Mouse (Mus musculus): ENCODE data around the gene Dusp15.
A peak's percentile ranks its signal among the peaks of the same experiment; 100 is the strongest.

Dusp15 gene

DNA sequence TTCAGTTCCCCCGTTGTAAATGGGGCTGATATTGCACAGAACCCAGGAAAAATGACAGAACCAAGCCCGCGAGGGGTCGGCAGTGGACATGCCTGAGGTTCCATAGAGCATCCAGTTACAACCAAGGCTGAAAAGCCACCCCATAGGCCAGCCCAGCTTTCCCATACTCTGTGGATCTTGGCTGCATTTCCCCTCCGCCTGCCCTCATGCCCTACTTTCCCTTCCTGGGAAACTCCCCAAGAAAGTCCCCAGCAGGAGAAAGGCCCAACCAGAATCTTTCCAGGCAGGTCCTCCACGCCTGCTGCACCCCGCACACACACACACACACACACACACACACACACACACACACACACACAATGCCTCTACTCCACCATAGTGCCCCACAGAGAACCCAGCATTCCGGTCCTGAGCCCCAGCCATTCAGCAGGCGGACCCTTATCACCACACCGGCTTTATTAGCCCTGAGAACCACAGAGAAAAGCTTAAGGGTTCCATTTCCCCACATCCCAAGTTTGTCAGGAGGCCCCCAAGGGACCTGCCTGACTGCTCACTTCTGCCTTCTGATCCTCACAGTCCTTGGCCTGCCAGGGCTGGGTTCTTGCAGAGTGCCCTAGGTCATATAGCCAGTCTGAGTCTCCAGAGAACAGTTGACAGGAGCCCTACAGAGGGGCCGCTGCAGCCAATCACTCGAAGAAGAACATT is 19.9 kb downstream of the Dusp15 start:
- no peak for DNase-seq (ENCODE audit: low spot score)

DNA sequence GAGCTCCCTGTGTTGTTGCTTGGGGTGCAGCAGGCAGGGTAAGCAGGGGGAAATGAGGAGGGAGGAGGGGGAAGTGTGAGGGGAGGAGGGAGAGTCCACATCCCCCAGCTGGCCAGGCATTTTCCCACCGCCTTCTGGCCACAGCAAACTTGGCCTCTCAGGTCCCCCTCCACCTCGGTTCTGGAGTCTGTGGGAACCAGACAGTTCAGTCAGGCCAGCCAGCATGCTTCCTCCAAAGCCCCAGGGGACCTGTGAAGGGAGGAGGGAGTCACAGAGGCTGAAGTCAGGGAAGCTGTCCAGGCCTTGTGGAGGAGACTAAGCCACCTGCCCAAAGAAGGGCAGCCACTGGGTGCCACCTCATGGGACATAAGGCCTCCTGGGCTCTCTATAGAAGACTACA is 21.2 kb downstream of the Dusp15 start:
- no peak for DNase-seq (ENCODE audit: low spot score)

DNA sequence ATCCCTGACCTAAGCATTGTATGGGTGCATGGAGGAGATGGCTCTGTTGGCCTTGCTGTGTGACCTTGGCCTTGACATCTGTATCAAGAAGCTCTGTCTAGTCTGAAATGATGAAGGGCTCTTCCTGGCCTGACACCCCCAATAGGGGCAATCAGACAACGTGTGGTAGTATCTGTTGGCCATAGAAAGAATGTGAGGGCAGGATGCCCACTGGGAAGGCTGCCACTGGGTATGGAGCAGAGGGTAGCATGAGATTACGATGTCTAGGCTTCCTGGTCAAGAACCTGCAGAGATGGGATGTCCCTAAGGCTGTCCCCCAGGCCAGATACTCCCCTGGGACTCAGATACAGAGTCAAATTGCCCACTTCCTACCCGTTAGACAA is 22.5 kb downstream of the Dusp15 start:
- DNase-seq (ENCODE audit: low spot score) = no peak

DNA sequence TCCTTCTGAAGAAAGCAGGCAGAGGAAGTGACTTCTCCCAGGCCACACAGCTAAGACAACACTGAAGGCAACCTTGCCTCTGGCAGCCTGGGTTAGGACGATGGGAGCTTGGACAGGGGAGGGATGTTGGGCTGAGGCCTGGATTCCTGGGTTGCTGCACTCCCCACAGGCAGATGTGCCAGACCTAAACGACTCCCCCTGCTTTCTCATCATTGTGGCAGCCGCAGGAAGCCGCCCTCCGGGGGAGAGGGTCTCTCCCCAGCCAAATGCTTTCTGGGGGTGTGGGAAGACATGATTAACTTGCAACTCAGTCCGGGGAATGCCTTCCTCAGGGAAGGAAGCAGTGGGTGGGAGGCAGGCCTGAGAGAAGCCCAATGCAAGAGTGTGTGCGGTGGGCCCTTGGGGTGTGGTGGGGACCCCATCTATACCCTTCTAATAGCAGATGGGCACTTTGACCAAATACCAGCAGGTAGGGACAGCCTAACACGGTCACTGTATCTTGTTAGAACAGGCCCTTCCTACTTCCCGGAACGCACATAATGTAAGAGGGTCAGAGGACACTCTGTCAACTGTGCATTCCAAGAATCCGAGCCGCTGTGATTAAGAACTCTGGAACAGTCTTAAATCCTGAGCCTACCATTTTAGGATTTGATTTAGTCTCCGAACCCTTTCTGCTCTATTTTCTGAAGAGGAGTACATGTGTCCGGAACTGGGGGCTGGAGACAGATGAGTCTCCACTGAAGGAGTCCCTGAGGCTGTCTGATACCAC is 23.1 kb downstream of the Dusp15 start:
- no peak for DNase-seq (ENCODE audit: low spot score)

DNA sequence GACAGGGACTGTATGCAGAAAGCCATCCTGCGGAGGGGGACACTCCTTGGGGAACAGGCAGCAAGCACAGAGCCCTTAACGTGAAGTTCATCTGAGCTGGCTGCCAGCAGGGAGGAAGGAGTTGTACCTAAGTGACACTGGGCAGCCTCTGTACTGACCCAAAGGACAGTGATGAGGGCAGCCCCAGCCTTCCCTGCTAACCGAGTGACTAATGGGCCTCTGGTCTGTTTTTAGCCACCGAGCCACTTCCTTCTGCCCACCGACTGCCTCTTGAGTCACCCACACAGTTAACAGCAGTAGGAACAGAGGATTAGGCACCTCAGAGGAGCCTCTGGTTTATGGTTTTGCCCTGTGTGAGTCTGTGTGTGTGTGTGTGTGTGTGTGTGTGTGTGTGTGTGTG is 24.1 kb downstream of the Dusp15 start:
- DNase-seq (ENCODE audit: low spot score) = no peak

DNA sequence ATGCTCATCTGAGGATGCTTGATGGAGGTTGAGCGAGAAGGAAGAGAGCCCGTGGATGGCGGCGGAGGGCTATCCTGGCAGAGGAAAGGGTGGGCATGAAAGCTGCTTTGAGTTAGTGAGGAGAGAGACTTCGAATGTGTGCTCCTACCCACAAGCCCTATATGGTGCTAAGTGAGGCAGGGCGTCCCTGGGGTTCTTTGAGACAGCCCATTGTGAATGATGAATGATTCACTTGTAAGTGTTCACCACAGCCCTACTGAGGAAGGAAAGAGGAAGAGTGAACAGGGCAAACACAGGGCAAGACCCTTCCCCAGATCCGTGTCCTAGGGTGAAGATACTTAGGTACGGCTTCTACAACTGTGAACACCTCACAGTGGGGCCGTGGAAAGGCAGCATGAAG is 24.6 kb downstream of the Dusp15 start:
- DNase-seq (ENCODE audit: low spot score) = no peak

DNA sequence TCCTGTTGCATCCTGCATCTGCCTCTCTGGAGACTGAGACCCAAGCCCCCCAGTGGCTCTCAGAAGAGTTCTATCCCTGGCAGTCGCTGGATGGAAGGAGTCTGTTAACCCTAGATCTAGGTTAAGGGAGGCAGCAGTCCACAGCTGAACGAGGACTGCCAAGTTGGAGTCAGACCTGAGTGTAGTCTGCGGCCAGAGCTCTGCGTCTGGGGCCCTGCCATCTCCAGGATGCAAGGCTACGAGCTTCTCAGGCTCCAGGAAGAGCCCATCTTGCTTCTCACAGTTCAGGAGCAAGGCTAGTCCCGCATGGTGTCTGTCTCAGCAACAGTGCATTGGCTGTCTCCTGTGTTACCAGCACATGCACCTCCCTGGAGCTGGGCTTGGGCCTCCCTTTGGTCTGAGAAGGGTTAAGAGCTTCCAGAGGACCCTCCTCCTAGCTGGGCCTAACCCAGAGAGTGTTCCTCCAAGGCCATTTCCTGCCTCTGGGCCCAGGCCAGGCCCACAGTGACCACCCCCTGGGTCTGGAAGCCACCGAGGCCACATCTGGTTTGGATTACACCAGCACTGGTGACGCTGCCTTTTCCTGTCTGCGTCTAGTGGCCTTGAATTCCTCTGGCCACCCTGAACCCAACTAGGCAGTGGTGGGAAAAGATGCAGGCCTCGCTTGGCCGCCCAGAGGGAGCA is 26.2 kb downstream of the Dusp15 start:
- peak; percentile 86 for DNase-seq (ENCODE audit: low spot score)

DNA sequence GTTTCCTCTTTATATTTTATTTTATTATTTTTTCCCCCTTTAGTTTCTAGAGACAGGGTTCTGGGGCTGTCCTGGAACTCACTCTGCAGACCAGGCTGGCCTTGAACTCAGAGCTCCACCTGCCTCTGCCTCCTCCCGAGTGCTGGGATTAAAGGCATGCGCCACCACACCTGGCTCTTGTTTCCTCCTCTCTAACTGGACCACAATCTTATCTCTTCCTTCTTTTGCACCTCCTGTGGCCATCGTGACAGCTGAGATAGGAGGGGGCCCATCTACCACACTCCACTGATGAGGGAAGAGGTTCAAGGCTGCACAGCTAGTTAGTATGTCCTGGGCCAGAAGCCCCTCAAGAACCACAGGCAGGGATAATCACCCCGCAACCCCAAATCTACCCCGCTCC is 27.0 kb downstream of the Dusp15 start:
- DNase-seq (ENCODE audit: low spot score) = no peak

DNA sequence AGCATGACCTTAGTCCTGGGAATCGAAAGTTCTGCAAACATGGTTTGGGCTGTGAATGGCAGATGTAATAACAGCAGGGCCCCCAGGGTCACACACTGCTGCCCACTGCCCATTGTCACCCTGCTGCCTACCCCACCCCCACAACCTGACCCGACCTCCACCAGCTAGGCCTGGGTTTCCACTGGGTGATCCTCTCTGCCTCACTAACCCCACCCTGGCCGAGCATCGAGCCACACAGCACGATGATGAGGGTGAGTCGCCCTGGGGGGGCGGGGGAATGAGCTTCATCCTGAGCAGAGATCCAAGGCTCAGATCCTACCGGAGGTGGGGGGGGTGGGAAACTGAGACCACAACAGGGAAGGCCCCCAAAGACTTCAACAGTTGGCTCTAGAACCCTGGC is 27.4 kb downstream of the Dusp15 start:
- no peak for DNase-seq (ENCODE audit: low spot score)

DNA sequence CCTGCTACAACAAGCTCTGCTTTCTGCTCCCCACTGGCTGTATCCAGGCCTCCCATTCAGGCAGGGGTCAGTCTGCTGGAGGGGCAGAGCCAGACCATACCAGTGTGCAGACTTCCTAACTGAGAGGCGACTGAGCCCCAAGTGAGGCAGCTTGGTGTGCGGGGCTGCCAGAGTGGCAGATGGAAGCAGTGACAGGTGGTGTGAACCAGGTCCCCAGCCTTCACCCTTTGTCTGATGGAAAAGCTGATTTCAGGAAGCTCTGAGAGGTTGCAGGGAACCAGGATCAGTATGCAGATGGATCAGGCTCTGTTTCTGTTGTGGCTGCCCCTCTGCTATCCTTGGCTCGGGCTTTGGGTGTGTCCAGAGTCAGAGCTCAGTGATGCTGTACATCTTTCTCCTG is 27.9 kb downstream of the Dusp15 start:
- no peak for DNase-seq (ENCODE audit: low spot score)

DNA sequence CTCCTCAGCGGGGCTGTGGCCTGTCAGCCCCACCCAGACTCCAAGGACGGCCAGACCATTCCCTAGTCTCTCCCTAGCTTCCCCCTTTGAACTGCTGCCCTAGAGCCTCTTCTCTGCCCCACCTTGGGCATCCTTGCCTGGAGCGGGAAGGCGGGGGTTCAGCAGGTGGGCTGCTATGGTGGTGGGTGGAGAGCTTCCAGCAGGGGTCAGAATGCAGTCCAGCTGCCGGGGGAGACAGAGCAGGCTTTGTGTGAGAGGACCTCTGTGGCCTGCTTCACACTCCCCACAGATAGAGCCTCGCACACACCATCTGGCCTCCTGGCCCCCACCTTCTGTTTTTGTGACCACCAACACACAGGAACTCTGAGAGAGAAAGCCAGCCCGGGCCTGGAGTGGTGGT is 29.1 kb downstream of the Dusp15 start:
- DNase-seq (ENCODE audit: low spot score) = peak; percentile 59

DNA sequence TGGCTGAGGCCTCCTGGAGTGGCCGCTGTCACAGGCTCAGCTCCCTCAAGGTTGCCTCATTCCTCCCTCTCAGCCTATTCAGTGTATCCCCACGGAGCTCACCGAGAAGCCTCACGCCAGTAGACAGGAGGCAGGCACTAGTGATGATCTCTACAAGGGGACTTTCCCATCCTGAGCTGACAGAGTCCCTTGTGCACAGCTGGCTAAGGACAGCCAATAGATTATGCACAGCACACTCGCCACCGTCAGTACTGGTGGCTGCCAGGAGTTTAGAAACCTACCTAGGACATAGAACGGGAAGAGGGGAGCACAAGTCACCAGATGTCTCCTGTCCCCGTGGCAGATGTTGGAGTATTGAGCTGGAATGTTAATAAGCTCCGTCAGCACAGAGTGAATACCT is 33.8 kb downstream of the Dusp15 start:
- DNase-seq (ENCODE audit: low spot score) = no peak

DNA sequence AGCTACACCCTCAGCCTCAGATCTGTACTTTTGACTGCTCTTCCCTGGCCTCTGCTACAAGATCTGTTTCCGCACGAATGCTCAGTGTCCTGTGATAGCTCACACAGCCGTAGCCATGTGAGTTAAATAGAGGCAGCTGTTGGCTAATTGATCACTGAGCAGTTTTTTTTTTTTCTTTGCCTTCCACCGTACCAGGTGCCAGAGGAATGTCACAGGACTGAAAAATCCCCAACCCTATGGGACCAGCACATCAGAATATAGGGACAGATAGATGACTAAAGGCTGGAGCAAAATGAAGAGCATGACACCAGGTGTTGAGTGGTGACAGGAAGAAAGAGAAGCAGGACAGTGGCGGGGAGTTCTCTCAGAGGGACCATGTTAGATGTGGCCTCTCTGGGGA is 35.4 kb downstream of the Dusp15 start:
- DNase-seq (ENCODE audit: low spot score) = no peak

DNA sequence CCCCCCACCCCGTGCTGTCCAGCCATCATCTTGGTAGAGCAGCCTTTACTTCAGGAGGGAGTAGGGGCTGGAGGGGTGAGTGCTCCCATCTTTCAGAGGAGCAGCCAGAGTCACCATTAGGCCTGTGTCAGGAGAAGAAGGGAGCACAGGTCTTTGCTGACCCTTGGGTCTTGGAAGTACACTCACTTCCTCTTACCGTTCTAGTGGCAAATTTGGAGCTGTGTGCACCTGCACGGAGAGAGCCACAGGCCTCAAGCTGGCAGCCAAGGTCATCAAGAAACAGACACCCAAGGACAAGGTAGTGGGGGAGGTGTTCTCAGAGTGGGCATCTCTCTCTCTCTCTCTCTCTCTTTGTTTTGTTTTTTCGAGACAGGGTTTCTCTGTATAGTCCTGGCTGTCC is 36.0 kb downstream of the Dusp15 start:
- no peak for DNase-seq (ENCODE audit: low spot score)

DNA sequence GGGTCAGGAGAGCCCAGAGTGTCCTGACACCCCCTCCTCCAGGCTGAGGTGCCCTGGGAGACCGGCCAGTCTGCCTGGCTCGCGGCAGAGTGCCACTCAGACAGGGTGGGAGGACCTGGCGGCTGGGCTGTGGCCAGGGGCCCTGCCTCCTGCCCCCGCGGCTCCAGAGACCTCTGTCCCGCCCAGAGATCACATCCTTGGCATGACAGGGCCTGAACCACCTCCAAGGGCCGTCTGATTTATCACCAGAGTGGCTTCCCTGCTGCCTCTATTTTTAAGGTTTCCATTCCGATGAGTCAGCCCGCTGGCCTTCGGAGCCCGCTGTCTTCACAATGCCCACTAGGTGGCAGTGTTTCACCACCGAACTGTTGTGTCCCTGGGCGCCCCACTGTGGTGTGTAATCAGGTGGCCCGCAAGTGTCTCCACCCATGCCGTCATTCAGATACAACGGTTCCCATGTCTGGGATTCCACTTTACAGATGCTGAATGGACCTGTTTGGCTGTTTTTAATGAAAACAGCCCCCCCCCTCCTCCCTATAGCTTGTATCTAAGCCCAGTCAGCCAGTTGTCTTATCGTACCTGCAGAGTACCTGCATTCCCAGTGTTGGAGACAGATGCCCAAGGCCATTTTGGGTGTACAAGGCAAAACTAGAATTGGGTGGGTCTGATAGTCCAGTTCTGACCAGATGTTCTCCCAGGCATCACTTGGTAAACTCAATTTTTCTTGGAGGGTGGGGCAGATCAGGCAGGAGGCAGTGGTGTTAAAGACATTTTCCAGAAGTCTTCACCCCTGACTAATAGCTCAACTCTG is 37.0 kb downstream of the Dusp15 start:
- DNase-seq (ENCODE audit: low spot score) = peak; percentile 95

DNA sequence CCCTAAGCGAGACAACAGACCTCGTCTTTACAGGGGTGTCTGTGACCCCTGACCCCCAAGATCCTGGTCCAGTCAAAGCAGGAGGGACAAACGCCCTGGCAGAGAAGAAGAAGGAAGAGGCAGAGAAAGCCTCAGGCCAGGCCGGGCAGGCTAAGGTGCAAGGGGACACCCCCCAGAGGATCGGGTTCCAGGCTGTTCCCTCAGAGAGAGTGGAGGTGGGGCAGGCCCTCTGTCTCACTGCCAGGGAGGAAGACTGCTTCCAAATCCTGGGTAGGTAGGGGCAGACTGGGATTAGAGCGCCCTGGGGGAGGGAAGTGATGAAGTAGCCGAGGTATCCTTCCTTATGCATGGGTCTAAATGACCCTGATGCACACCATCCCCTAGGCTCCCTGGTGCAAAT is 38.0 kb downstream of the Dusp15 start:
- no peak for DNase-seq (ENCODE audit: low spot score)

DNA sequence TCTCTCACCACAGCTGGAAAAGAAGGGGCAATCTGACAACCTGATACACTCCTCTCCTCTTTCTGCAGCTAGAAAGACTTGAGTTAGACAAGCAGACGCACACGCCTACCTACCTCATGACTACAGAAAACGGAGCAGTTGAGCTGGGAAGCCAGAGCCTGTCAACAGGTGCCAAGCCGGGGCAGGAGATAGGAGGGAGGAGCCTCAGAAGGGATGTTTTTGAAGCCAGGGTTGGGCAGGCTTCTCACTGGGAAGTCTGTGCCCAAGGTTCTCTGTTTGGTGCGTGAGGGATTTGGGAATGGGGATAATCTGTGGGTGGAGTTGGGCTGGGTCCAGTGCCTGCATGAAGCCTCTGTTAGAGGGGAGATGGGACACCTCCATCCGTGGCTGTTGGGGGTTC is 40.1 kb downstream of the Dusp15 start:
- DNase-seq (ENCODE audit: low spot score) = no peak

DNA sequence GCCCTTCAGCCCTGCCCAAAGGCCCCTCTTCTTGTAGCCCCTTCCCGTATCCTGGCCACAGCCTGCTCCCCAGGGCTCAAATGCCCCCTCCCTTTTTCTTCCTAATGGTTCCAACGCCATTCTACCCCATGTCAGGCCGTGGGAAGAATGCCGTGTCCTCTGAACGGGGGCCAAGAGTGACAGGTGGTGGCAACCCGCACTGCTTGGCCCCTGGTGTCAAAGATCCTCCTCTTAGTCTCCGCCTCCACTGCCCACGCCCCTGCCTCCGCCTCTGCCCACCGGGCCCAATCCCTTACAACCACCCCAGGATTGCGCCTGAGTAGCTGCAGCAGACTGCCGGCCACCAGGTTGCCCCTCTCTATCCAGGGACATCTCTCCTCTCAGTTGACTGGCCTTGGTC is 40.5 kb downstream of the Dusp15 start, which contains the start of gene Mylk2:
Gene Mylk2, plus strand, starts transcription at position 322 of the 400 bp plus-strand sequence.
- DNase-seq (ENCODE audit: low spot score) = no peak

DNA sequence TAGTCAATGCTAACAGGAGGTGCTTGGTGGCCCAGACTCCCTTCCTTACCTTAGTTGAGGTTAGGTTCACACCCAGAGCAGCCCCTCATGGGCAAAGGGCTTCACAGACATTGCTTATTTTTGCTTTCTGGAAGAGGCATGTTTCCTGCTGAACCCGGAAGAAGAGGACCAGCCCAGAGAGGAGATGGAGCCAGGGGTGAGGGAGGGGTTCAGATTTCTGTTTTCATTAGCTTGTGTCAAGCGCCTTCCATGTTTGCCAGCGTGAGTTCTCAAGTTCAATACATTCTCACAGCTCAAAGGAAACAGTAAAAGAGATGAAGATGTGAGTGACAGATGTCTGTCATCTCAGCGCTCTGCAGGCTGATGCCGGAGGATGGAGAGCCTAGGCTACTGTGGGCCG is 41.6 kb downstream of the Dusp15 start:
- no peak for DNase-seq (ENCODE audit: low spot score)

DNA sequence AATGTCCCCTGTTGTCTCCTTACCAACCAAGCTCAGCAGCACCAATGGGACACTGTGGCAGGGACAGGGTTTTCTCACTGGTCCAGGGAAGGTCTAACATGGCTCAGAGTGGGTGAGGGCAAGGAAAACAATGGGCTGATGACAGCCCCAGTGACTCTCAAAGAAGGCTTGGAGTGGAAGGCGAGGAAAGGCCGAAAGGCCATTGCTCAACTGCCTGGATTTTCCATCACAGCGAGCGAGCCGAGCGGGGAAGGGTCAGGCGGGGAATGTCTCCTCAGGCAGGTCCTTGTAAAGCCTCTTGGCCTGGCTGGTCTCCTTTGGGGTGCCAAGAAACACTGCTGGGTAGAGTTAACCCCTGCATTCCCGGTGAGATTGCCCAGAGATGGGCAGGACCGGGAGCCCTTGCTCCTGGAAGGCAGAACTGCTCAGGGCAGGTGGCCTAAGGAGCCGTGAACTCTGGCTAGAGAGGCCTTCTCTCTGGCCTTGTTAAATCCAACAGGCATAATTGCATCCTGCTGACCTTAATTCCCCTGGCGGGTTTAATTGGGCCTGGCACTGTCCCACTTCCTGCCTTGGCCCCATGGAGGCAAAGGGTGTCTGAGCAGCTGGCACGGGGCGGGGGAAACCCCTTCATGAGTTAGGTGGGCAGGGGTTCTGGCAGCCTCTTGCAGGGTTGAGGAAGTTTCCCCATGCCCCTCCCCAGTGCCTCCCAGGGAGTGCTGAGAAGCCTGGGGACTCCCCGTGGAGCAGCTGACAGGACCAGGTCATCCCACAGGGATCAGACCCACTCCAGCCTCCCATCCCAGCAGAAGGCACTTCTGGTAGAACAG is 44.2 kb downstream of the Dusp15 start:
- DNase-seq (ENCODE audit: low spot score) = no peak

DNA sequence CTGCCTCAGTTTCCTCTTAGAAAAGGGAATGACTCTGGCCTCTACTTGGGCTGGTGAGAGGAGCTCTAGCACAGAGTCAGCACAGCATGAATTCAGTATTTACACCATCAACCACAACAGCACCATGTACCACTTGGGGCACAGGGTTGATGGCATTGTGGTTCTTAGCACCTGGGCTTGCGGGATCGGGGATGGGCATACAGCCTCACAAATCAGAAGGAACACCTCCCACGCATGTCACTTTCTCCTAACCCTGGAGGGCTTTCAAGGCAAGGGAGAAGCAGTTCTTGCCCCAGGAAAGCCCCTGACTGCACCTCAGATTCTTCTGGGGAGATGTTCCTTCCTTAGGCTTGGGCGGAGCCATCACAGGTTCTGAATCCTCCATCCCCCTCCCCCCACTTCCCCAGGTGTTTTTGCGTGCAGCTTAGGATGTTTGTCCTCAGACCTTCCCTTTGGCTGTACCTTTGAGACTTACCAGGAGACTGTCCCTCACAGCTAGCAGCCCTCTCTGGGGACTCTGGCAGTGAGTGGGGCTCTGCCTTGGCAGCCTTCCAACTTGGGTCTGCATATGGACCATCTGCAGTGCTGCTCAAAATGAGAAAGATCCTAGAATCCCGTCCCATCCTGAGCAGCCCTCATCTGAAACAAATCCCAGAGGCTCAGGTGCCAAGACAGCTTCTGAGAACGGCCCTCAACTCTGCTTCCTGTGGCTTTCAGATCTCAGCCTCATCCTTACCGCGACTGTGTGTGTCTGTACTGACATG is 45.0 kb downstream of the Dusp15 start:
- DNase-seq (ENCODE audit: low spot score) = no peak

Measured in embryo, embryonic 10.5 days (tissue).